Mouse (Mus musculus) kidney, adult 2 months (tissue): Measurements from ENCODE around the gene Prdm16. TPM values are rescaled to one million over a fixed set of nuclear protein-coding genes. Genes with fewer than 3 reads are reported as not detected.

Experiments used
- DNase-seq: peaks from one replicate; pipeline ENCODE4 v3.0.0; 2021
- H3K27ac ChIP-seq: fragments of 200-500 bp; 2 replicates; pipeline ENCODE4 v1.5.1; 2012; ENCODE audit warnings: low read depth, low read length, control low read depth, inconsistent platforms; ENCODE audit not compliant: insufficient read depth
- H3K27me3 ChIP-seq: fragments of 200-500 bp; replicated peaks from 2 replicates; pipeline ENCODE4 v1.6.1; 2012; ENCODE audit warnings: mild to moderate bottlenecking, moderate library complexity, low read length, inconsistent platforms; ENCODE audit not compliant: control insufficient read depth, insufficient read depth
- H3K36me3 ChIP-seq: fragments of 200-500 bp; 2 replicates; pipeline ENCODE4 v1.6.1; 2012; ENCODE audit warnings: mild to moderate bottlenecking, moderate library complexity, low read length, inconsistent platforms; ENCODE audit not compliant: control insufficient read depth, insufficient read depth
- H3K4me1 ChIP-seq: fragments of 200-500 bp; 2 replicates; pipeline ENCODE4 v1.6.1; 2011; ENCODE audit warnings: low read length; ENCODE audit not compliant: control insufficient read depth, insufficient read depth
- H3K4me3 ChIP-seq: fragments of 200-500 bp; 2 replicates; pipeline ENCODE4 v1.5.1; 2011; ENCODE audit warnings: mild to moderate bottlenecking, low read depth, low read length, control low read depth; ENCODE audit not compliant: insufficient read depth
- CTCF ChIP-seq: fragments of 200-500 bp; conservative IDR thresholded peaks from 2 replicates; pipeline ENCODE4 v1.5.1; 2011; ENCODE audit warnings: low read depth, mild to moderate bottlenecking, control low read depth, low read length, moderate library complexity, mixed read lengths; ENCODE audit not compliant: insufficient read depth, insufficient read length
- POLR2A ChIP-seq: fragments of 200-500 bp; IDR thresholded peaks from one replicate; pipeline ENCODE4 v1.6.1; 2011; ENCODE audit warnings: low read depth, low read length, control low read depth
- WGBS: fragments of 180-500 bp; shearing (Covaris S2); methylation state at CpG from one replicate; pipeline ENCODE4 v1.1.7; 2018; 5-methylcytosine and 5-hydroxymethylcytosine counted together
- polyA plus RNA-seq: library from polyadenylated mRNA; depleted of rRNA; stranded (reverse); fragments of >200 nt; gene quantifications from 2 replicates; pipeline ENCODE4 v1.2.3, GENCODE M21; 2012

Prdm16 gene
- polyA plus RNA-seq, 1 experiment = 7.1 TPM

- no peaks in the 10 kb centered on the region for H3K27me3 ChIP-seq
- WGBS = 58% methylated on average over 15 of the region's 15 CpGs
- DNase-seq = no peak
- no peak overlapping the region for H3K4me3 ChIP-seq
- no peaks in the 10 kb centered on the region for H3K36me3 ChIP-seq
- H3K27ac ChIP-seq = no peak overlapping the region
- H3K4me1 ChIP-seq = peaks cover 8% of the 10 kb centered on the region; the same call in 1 of the 2 replicates
- TF ChIP-seq POLR2A (no peak), CTCF (no peak)
Observed at GRCm38 (mm10) chr4:154512518-154513090, 124.1 kb downstream of the Prdm16 start.

- H3K36me3 ChIP-seq = no peaks in the 10 kb centered on the region
- H3K4me1 ChIP-seq = peaks cover 8% of the 10 kb centered on the region; the same call in 1 of the 2 replicates
- no peak overlapping the region for H3K27ac ChIP-seq
- WGBS = 72% methylated on average over 4 of the region's 4 CpGs
- no peak for DNase-seq
- TF ChIP-seq POLR2A (no peak), CTCF (no peak)
- no peaks in the 10 kb centered on the region for H3K27me3 ChIP-seq
- no peak overlapping the region for H3K4me3 ChIP-seq
Observed at GRCm38 (mm10) chr4:154511767-154512166, 124.9 kb downstream of the Prdm16 start.

- 27% methylated on average over 20 of the region's 20 CpGs for WGBS
- Histone ChIP-seq H3K4me3 (no peak overlapping the region), H3K27ac (0 out of 2 replicates have a peak overlapping the region, but pooled peaks have one; percentile 63), H3K36me3 (no peaks in the 10 kb centered on the region), H3K27me3 (no peaks in the 10 kb centered on the region), H3K4me1 (peaks cover 14% of the 10 kb centered on the region)
- no peak for DNase-seq
- no peak for TF ChIP-seq POLR2A
- TF ChIP-seq CTCF = no peak
Observed at GRCm38 (mm10) chr4:154506774-154507435, 129.8 kb downstream of the Prdm16 start.

DNA sequence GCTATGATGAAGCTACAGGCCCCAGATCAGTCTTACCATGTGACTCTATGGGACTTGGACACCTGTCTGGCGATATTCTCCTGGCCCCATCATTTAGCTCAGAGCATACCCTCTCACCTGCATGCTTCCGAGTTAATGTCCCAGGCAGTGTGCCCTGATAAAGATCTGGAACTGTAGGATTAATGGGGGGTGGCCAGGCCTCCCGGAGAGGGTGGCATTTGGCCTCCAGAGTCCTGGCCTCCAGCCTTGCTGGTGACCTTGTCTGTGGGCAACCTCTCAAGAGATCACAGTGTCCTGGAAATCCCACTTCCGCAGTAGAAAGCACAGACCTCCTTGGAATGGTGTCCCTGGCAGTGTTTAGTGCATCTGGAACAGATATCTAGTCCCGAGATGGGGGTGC, 131.4 kb downstream of the Prdm16 start:
- Histone ChIP-seq H3K4me3 (no peak overlapping the region), H3K36me3 (no peaks in the 10 kb centered on the region), H3K4me1 (peaks cover 15% of the 10 kb centered on the region), H3K27me3 (no peaks in the 10 kb centered on the region), H3K27ac (peak overlapping the region; percentile 63)
- DNase-seq = peak; percentile 57
- TF ChIP-seq CTCF (no peak), POLR2A (no peak)
- whole genome bisulfite sequencing = 60% methylated on average over 5 of the region's 5 CpGs

GRCm38 (mm10) chr4:154503260-154503829, 133.3 kb downstream of the Prdm16 start:
- Histone ChIP-seq H3K36me3 (no peaks in the 10 kb centered on the region), H3K27me3 (no peaks in the 10 kb centered on the region), H3K4me3 (no peak overlapping the region), H3K4me1 (peaks cover 23% of the 10 kb centered on the region), H3K27ac (no peak overlapping the region)
- no peak for TF ChIP-seq POLR2A
- TF ChIP-seq CTCF = no peak
- WGBS = 52% methylated on average over 21 of the region's 21 CpGs
- no peak for DNase-seq

GRCm38 (mm10) chr4:154502403-154503000, 134.2 kb downstream of the Prdm16 start:
- 81% methylated on average over 16 of the region's 16 CpGs for WGBS
- Histone ChIP-seq H3K4me3 (no peak overlapping the region), H3K27ac (0 out of 2 replicates have a peak overlapping the region, but pooled peaks have one; percentile 22), H3K4me1 (peaks cover 25% of the 10 kb centered on the region), H3K27me3 (no peaks in the 10 kb centered on the region), H3K36me3 (no peaks in the 10 kb centered on the region)
- no peak for TF ChIP-seq POLR2A
- DNase-seq = no peak

DNA sequence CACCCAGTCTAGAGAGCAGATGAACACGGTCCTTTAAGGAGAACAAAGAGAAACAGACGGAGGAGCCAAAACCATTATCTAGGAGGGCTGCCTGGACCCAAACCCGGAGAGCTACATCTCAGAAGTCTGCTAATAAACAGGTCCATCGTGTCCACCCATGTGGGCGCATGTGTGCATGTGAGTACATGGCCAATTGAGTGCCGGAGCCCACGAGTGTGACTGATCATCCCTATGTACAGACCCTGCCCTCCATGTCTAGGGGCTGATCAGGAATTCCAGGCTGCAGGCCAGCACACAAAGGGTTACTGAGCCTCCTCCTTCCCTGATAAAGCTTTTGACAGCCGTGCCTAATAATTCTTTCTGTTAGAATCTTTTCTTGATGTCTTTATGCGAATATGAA, 136.0 kb downstream of the Prdm16 start:
- Histone ChIP-seq H3K36me3 (no peaks in the 10 kb centered on the region), H3K4me1 (peaks cover 28% of the 10 kb centered on the region), H3K27ac (no peak overlapping the region), H3K27me3 (no peaks in the 10 kb centered on the region), H3K4me3 (no peak overlapping the region)
- no peak for DNase-seq
- 80% methylated on average over 9 of the region's 9 CpGs for WGBS
- TF ChIP-seq POLR2A (no peak), CTCF (no peak)
